In genomic region chr7:132965707-132966106, GRCm38 (mm10) we compare ENCODE assay signal across 21 mouse cellular contexts. TPM values are rescaled to one million over a fixed set of nuclear protein-coding genes. Genes with fewer than 3 reads are reported as not detected.
DNase-seq lines count a peak whose midpoint lies in the region; ATAC-seq and TF ChIP-seq lines count a peak whose summit lies in the region.
"Had no signal": no experiment of that assay in that cellular context is flagged by ENCODE, and none has a peak within 500 bp of the region (broad histone marks: within the 10 kb centered on the region; RNA-seq: fewer than 3 reads in every experiment).

No protein-coding gene starts in this region.

- H3K4me3 ChIP-seq in hindbrain, postnatal 0 days (ENCODE audit: low read length), result no peak overlapping the region
- no peak overlapping the region for H3K4me3 ChIP-seq in hindbrain, embryonic 14.5 days (replicated peaks; ENCODE audit: low read length)
- H3K4me3 ChIP-seq in lung, postnatal 0 days (ENCODE audit: low read depth, low read length), result no peak overlapping the region
- no peak overlapping the region for H3K4me3 ChIP-seq in lung, adult 2 months (replicated peaks; ENCODE audit: extremely low read depth, low read depth, low read length)
- no peak overlapping the region for H3K4me3 ChIP-seq in limb, embryonic 10.5 days
- no peak overlapping the region for H3K4me3 ChIP-seq in forebrain, embryonic 12.5 days (replicated peaks)
- H3K4me3 ChIP-seq: embryonic facial prominence, embryonic 10.5 days; forebrain, embryonic 10.5 days; heart, embryonic 12.5 days; hindbrain, embryonic 10.5 days; hindbrain, embryonic 15.5 days had no signal

- no peaks in the 10 kb centered on the region for H3K4me1 ChIP-seq in hindbrain, postnatal 0 days (ENCODE audit: insufficient read depth, low read length)
- H3K4me1 ChIP-seq in hindbrain, embryonic 14.5 days (replicated peaks; ENCODE audit: control insufficient read depth, insufficient read depth, low read length), result no peaks in the 10 kb centered on the region
- no peaks in the 10 kb centered on the region for H3K4me1 ChIP-seq in lung, postnatal 0 days (ENCODE audit: insufficient read depth, low read depth, low read length)
- peaks cover 5% of the 10 kb centered on the region for H3K4me1 ChIP-seq in lung, adult 2 months (ENCODE audit: control insufficient read depth, insufficient read depth, low read length)
- no peaks in the 10 kb centered on the region for H3K4me1 ChIP-seq in limb, embryonic 10.5 days
- H3K4me1 ChIP-seq in forebrain, embryonic 12.5 days, result no peaks in the 10 kb centered on the region
- H3K4me1 ChIP-seq: embryonic facial prominence, embryonic 10.5 days; forebrain, embryonic 10.5 days; heart, embryonic 12.5 days; hindbrain, embryonic 10.5 days; hindbrain, embryonic 15.5 days had no signal

- no peak for TF ChIP-seq EP300 in lung, postnatal 0 days (IDR thresholded peaks at IDR 0.05)

- 84% methylated on average over 2 of the region's 2 CpGs for WGBS in hindbrain, postnatal 0 days
- WGBS in hindbrain, embryonic 14.5 days, result 82% methylated on average over 2 of the region's 2 CpGs
- WGBS in lung, postnatal 0 days, result 68% methylated on average over 2 of the region's 2 CpGs
- 76% methylated on average over 2 of the region's 2 CpGs for WGBS in lung, adult 2 months
- 82% methylated on average over 2 of the region's 2 CpGs for WGBS in limb, embryonic 10.5 days
- 90% methylated on average over 2 of the region's 2 CpGs for WGBS in forebrain, embryonic 12.5 days

- no peaks in the 10 kb centered on the region; the same call in 1 of the 2 replicates for H3K36me3 ChIP-seq in hindbrain, postnatal 0 days (ENCODE audit: insufficient read depth, low read length)
- H3K36me3 ChIP-seq in hindbrain, embryonic 14.5 days (replicated peaks; ENCODE audit: control insufficient read depth, insufficient read depth), result peaks cover 8% of the 10 kb centered on the region
- H3K36me3 ChIP-seq in lung, postnatal 0 days (ENCODE audit: insufficient read depth, low read length), result 0 out of 2 replicates have a peak, but pooled peaks cover 3% of the 10 kb centered on the region
- H3K36me3 ChIP-seq in limb, embryonic 10.5 days, result peaks cover 21% of the 10 kb centered on the region
- H3K36me3 ChIP-seq in forebrain, embryonic 12.5 days (replicated peaks), result peaks cover 2% of the 10 kb centered on the region; the same call in 1 of the 2 replicates

- H3K27ac ChIP-seq in hindbrain, postnatal 0 days, result no peak overlapping the region
- no peak overlapping the region for H3K27ac ChIP-seq in hindbrain, embryonic 14.5 days
- H3K27ac ChIP-seq in lung, postnatal 0 days (ENCODE audit: low read length), result no peak overlapping the region
- no peak overlapping the region for H3K27ac ChIP-seq in limb, embryonic 10.5 days
- H3K27ac ChIP-seq in forebrain, embryonic 12.5 days, result no peak overlapping the region
- H3K27ac ChIP-seq: embryonic facial prominence, embryonic 10.5 days; forebrain, embryonic 10.5 days; hindbrain, embryonic 10.5 days; hindbrain, embryonic 15.5 days had no signal

- no peak for DNase-seq in hindbrain, postnatal 0 days (ENCODE audit: low spot score)
- no peak for DNase-seq in hindbrain, embryonic 14.5 days (ENCODE audit: low spot score)
- DNase-seq in lung, postnatal 0 days (ENCODE audit: low spot score), result peak; percentile 21
- no peak for DNase-seq in lung, adult 2 months
- peak; percentile 35 for DNase-seq in ES-CJ7 (ENCODE audit: low read depth, low spot score)
- DNase-seq in fibroblast of lung, adult 2 months (ENCODE audit: low read depth), result peak; percentile 4
- DNase-seq in limb, embryonic 10.5 days (ENCODE audit: low spot score), result no peak
- DNase-seq: adrenal gland, postnatal 25 days; cerebellum, adult 2 months; cerebellum, postnatal 10 days; gastrocnemius, postnatal 10 days; heart, adult 18-20 months; kidney, adult 18-20 months had no signal

- no peak for ATAC-seq in hindbrain, postnatal 0 days
- no peak for ATAC-seq in hindbrain, embryonic 14.5 days (ENCODE audit: low FRiP score)
- no peak for ATAC-seq in lung, postnatal 0 days
- ATAC-seq in forebrain, embryonic 12.5 days (ENCODE audit: low FRiP score), result no peak
- ATAC-seq: forebrain, embryonic 16.5 days; inflammation-experienced regulatory T-cells, adult 6 months had no signal

- no peaks in the 10 kb centered on the region for H3K9me3 ChIP-seq in hindbrain, postnatal 0 days (ENCODE audit: low read length)
- H3K9me3 ChIP-seq in hindbrain, embryonic 14.5 days (ENCODE audit: control insufficient read depth, low read length), result no peaks in the 10 kb centered on the region
- H3K9me3 ChIP-seq in lung, postnatal 0 days (ENCODE audit: low read length), result no peaks in the 10 kb centered on the region
- no peaks in the 10 kb centered on the region for H3K9me3 ChIP-seq in limb, embryonic 10.5 days (replicated peaks)
- no peaks in the 10 kb centered on the region for H3K9me3 ChIP-seq in forebrain, embryonic 12.5 days
- H3K9me3 ChIP-seq: embryonic facial prominence, embryonic 10.5 days; forebrain, embryonic 10.5 days; heart, embryonic 12.5 days; hindbrain, embryonic 10.5 days; hindbrain, embryonic 15.5 days had no signal

- no peaks in the 10 kb centered on the region for H3K27me3 ChIP-seq in hindbrain, postnatal 0 days (ENCODE audit: insufficient read depth, low read length)
- no peaks in the 10 kb centered on the region for H3K27me3 ChIP-seq in hindbrain, embryonic 14.5 days (ENCODE audit: control insufficient read depth, insufficient read depth, low read length)
- no peaks in the 10 kb centered on the region for H3K27me3 ChIP-seq in lung, postnatal 0 days (replicated peaks; ENCODE audit: insufficient read depth, low read length)
- H3K27me3 ChIP-seq in limb, embryonic 10.5 days (ENCODE audit: low read depth, poor library complexity, severe bottlenecking), result no peaks in the 10 kb centered on the region
- no peaks in the 10 kb centered on the region for H3K27me3 ChIP-seq in forebrain, embryonic 12.5 days
- H3K27me3 ChIP-seq: heart, embryonic 12.5 days; hindbrain, embryonic 15.5 days had no signal

- peak; percentile 8; the same call in 1 of the 2 replicates for TF ChIP-seq CTCF in hindbrain, postnatal 0 days (IDR thresholded peaks at IDR 0.05; ENCODE audit: low read depth)
- TF ChIP-seq CTCF in lung, postnatal 0 days (IDR thresholded peaks at IDR 0.05), result peak; percentile 25
- no peak for TF ChIP-seq CTCF in lung, adult 2 months (IDR thresholded peaks at IDR 0.05; ENCODE audit: insufficient read depth, low read length)

- TF ChIP-seq POLR2A in lung, adult 2 months (IDR thresholded peaks at IDR 0.05; ENCODE audit: borderline replicate concordance, extremely low read depth, low read depth, low read length), result no peak

- no peak overlapping the region for H3K4me2 ChIP-seq in hindbrain, postnatal 0 days (ENCODE audit: low read depth, low read length)
- no peak overlapping the region for H3K4me2 ChIP-seq in hindbrain, embryonic 14.5 days (replicated peaks)
- H3K4me2 ChIP-seq in lung, postnatal 0 days (replicated peaks; ENCODE audit: low read depth, low read length), result no peak overlapping the region
- no peak overlapping the region for H3K4me2 ChIP-seq in forebrain, embryonic 12.5 days
- H3K4me2 ChIP-seq: heart, embryonic 12.5 days; hindbrain, embryonic 15.5 days had no signal

- no peak overlapping the region for H3K9ac ChIP-seq in hindbrain, postnatal 0 days (replicated peaks; ENCODE audit: low read length)
- H3K9ac ChIP-seq in hindbrain, embryonic 14.5 days, result no peak overlapping the region
- no peak overlapping the region for H3K9ac ChIP-seq in lung, postnatal 0 days (replicated peaks; ENCODE audit: low read depth)
- H3K9ac ChIP-seq in forebrain, embryonic 12.5 days, result no peak overlapping the region
- H3K9ac ChIP-seq: heart, embryonic 12.5 days; hindbrain, embryonic 15.5 days had no signal

RNA-seq across cellular contexts. Expression of gene Zranb1, which starts 34.8 kb away (rescaled TPM):
- 40.1 and 42.7 TPM in 2 replicates for total RNA-seq in hindbrain, postnatal 0 days (2014; rRNA removed)
- 22.7 and 24.0 TPM in 2 replicates for polyA plus RNA-seq in hindbrain, postnatal 0 days (2015; fragmentation: Nextera tagmentation; extraction: Ambion mirVana)
- polyA plus RNA-seq in hindbrain, embryonic 14.5 days (2014; fragmentation: Nextera tagmentation; extraction: Ambion mirVana), result 32.6 and 32.8 TPM in 2 replicates
- polyA plus RNA-seq in lung, postnatal 0 days (2015; fragmentation: Nextera tagmentation; extraction: Ambion mirVana), result 13.5 and 13.8 TPM in 2 replicates
- 5.4 and 10.2 TPM in 2 replicates for polyA plus RNA-seq in lung, adult 2 months (2012; rRNA removed)
- polyA plus RNA-seq in limb, embryonic 10.5 days (2016; fragmentation: Nextera tagmentation; extraction: Ambion mirVana), result 11.0 and 11.8 TPM in 2 replicates
- polyA plus RNA-seq in forebrain, embryonic 12.5 days (2016; fragmentation: Nextera tagmentation; extraction: Ambion mirVana), result 18.5 and 20.1 TPM in 2 replicates

Comparison
In these comparisons a context has a peak if more than half of its experiments do, and no peak if none do; other contexts are left out.
1. DNase-seq: peak in lung, postnatal 0 days (single experiment), ES-CJ7 (single experiment) and fibroblast of lung, adult 2 months (single experiment); none in hindbrain, postnatal 0 days (single experiment), hindbrain, embryonic 14.5 days (single experiment), lung, adult 2 months (single experiment) and limb, embryonic 10.5 days (single experiment).